Comparison of ENCODE assay signal across 25 mouse cellular contexts in the genomic region with DNA sequence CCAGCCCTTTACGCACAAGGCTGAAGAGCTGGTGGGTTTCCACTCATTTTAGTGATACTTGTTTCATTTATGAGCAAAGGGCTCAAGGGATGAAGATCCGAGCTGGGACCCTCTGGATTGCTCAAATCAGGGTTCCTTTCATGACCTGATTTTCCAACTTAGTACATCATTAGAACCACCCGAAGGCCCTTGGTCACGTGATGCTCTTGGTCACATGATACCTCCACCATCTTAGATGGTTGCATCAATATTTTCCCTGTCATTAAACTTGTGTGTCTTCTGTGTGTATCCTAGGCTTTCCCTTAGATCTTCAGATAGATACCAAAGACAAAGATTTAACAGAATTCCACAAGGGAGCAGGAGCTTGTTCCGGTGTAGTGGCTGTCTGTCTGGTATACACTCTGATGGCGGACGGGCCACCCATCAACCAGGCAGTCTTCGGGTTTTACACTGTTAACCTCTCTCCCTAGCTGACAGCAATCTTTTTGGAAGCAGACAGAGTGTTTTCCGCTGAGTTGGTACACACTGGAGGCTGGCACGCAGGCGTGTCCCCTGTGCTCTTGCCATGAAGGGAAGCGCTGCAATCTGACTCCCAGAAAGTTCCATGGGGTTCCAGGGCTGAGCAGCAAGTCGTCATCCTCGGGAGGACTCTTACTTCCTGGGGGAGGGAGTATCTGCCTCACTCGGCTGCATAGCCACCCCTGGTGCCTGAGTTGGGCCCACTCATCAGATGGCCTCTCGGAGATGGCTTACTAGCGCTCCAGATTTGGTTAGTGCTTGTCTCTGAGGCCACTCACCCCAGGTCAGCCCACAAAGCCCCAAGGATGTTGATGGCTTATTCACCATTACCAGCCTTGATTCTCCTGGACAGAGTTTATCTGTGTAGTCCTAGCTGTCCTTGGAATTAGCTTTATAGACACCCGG.
DNase-seq lines count a peak whose midpoint lies in the region; ATAC-seq and TF ChIP-seq lines count a peak whose summit lies in the region.
"Had no signal": no experiment of that assay in that cellular context is flagged by ENCODE, and none has a peak within 500 bp of the region (broad histone marks: within the 10 kb centered on the region; RNA-seq: fewer than 3 reads in every experiment).

No protein-coding gene starts in this region.

- no peak overlapping the region for H3K9ac ChIP-seq in heart, embryonic 16.5 days (ENCODE audit: low read length)
- 0 out of 2 replicates have a peak overlapping the region, but pooled peaks have one; percentile 20 for H3K9ac ChIP-seq in ES-Bruce4 (ENCODE audit: low read depth, poor library complexity, severe bottlenecking)
- H3K9ac ChIP-seq in kidney, embryonic 16.5 days (replicated peaks; ENCODE audit: low read length) = no peak overlapping the region
- H3K9ac ChIP-seq in forebrain, embryonic 14.5 days (ENCODE audit: low read length) = no peak overlapping the region
- H3K9ac ChIP-seq: embryonic facial prominence, embryonic 13.5 days; forebrain, postnatal 0 days; heart, embryonic 12.5 days; hindbrain, embryonic 15.5 days; limb, embryonic 12.5 days; neural tube, embryonic 13.5 days had no signal

- H3K9me3 ChIP-seq in heart, embryonic 16.5 days (replicated peaks; ENCODE audit: control insufficient read depth, low read length) = no peaks in the 10 kb centered on the region
- no peaks in the 10 kb centered on the region for H3K9me3 ChIP-seq in ES-Bruce4 (replicated peaks; ENCODE audit: control insufficient read depth, insufficient read depth, low read length, poor library complexity, severe bottlenecking)
- no peaks in the 10 kb centered on the region for H3K9me3 ChIP-seq in kidney, embryonic 16.5 days (ENCODE audit: low read length)
- H3K9me3 ChIP-seq in forebrain, embryonic 14.5 days (replicated peaks; ENCODE audit: control insufficient read depth, low read length) = no peaks in the 10 kb centered on the region
- H3K9me3 ChIP-seq: embryonic facial prominence, embryonic 13.5 days; forebrain, embryonic 10.5 days; heart, embryonic 12.5 days; hindbrain, embryonic 15.5 days; limb, embryonic 12.5 days; neural tube, embryonic 13.5 days had no signal

- TF ChIP-seq CTCF in ES-Bruce4 (IDR thresholded peaks at IDR 0.05; ENCODE audit: low read depth, low read length) = no peak

- H3ac ChIP-seq in myocyte (ENCODE audit: control insufficient read depth, insufficient read length) = no peak overlapping the region

- H3K27me3 ChIP-seq in heart, embryonic 16.5 days (ENCODE audit: control insufficient read depth, insufficient read depth, low read length) = no peaks in the 10 kb centered on the region
- H3K27me3 ChIP-seq in ES-Bruce4 (ENCODE audit: control insufficient read depth, insufficient read depth, low read length, poor library complexity, severe bottlenecking) (no peaks in the 10 kb centered on the region), myocyte (ENCODE audit: control insufficient read depth, insufficient read depth, insufficient read length) (no peaks in the 10 kb centered on the region)
- no peaks in the 10 kb centered on the region for H3K27me3 ChIP-seq in kidney, embryonic 16.5 days (ENCODE audit: insufficient read depth, low read length)
- no peaks in the 10 kb centered on the region for H3K27me3 ChIP-seq in forebrain, embryonic 14.5 days (replicated peaks; ENCODE audit: control insufficient read depth, insufficient read depth, low read length)
- H3K27me3 ChIP-seq: embryonic facial prominence, embryonic 13.5 days; heart, embryonic 12.5 days; hindbrain, embryonic 15.5 days; limb, embryonic 12.5 days had no signal

- peaks cover 13% of the 10 kb centered on the region for H3K4me1 ChIP-seq in heart, embryonic 16.5 days (ENCODE audit: control insufficient read depth, insufficient read depth, low read length)
- H3K4me1 ChIP-seq in ES-Bruce4 (ENCODE audit: control insufficient read depth, insufficient read depth, low read length) = peaks cover 5% of the 10 kb centered on the region
- H3K4me1 ChIP-seq in kidney, embryonic 16.5 days (ENCODE audit: insufficient read depth, low read length) = peaks cover 14% of the 10 kb centered on the region
- no peaks in the 10 kb centered on the region for H3K4me1 ChIP-seq in forebrain, embryonic 14.5 days (ENCODE audit: control insufficient read depth, insufficient read depth, low read length)
- H3K4me1 ChIP-seq: hindbrain, embryonic 15.5 days; neural tube, embryonic 13.5 days had no signal

- no peak for TF ChIP-seq EP300 in ES-Bruce4 (IDR thresholded peaks at IDR 0.05; ENCODE audit: insufficient read depth, low read depth, low read length)

- DNase-seq in heart, adult 9 months (ENCODE audit: low spot score in 2 of 2) = no peak
- DNase-seq in R1 (ENCODE audit: low read depth, low spot score) = peak; percentile 69
- no peak for DNase-seq in forebrain, embryonic 14.5 days (ENCODE audit: low spot score)
- no peak for DNase-seq in embryo, embryonic 11 days
- DNase-seq: B cell, adult 2 months; cerebellum, adult 9-10 months; cerebellum, postnatal 36 days; forebrain, postnatal 0 days; heart, postnatal 10 days; kidney, adult 11 months; kidney, postnatal 25 days; lung, postnatal 36 days had no signal

- H3K27ac ChIP-seq in heart, embryonic 16.5 days (ENCODE audit: low read length) = no peak overlapping the region
- H3K27ac ChIP-seq in ES-Bruce4 (ENCODE audit: insufficient read depth, low read length) = 0 out of 2 replicates have a peak overlapping the region, but pooled peaks have one; percentile 39
- H3K27ac ChIP-seq in kidney, embryonic 16.5 days (ENCODE audit: low read length) = no peak overlapping the region
- H3K27ac ChIP-seq in forebrain, embryonic 14.5 days (ENCODE audit: low read depth, low read length) = no peak overlapping the region
- H3K27ac ChIP-seq: embryonic facial prominence, embryonic 13.5 days; forebrain, embryonic 10.5 days; hindbrain, embryonic 15.5 days; limb, embryonic 12.5 days; neural tube, embryonic 13.5 days had no signal

- 0 out of 2 replicates have a peak, but pooled peaks have one; percentile 18 for ATAC-seq in heart, embryonic 16.5 days (replicated peaks; ENCODE audit: extremely low read depth, insufficient read depth, low FRiP score)
- no peak for ATAC-seq in kidney, embryonic 16.5 days (ENCODE audit: low FRiP score, low TSS enrichment)
- ATAC-seq in forebrain, embryonic 14.5 days = no peak
- ATAC-seq: forebrain, postnatal 0 days; inflammation-experienced regulatory T-cells, adult 6 months; midbrain, embryonic 16.5 days had no signal

- H3K79me2 ChIP-seq in myocyte (ENCODE audit: control insufficient read depth, insufficient read depth) = peaks cover 99% of the 10 kb centered on the region

- TF ChIP-seq POLR2A in ES-Bruce4 (IDR thresholded peaks at IDR 0.05; ENCODE audit: insufficient read depth, low read length) = no peak
- no peak for TF ChIP-seq POLR2A in myocyte (IDR thresholded peaks at IDR 0.05; ENCODE audit: insufficient read length, low read depth)

- H3K36me3 ChIP-seq in heart, embryonic 16.5 days (ENCODE audit: control insufficient read depth, insufficient read depth) = no peaks in the 10 kb centered on the region
- H3K36me3 ChIP-seq in ES-Bruce4 (ENCODE audit: control insufficient read depth, insufficient read depth, low read length, poor library complexity, severe bottlenecking) (no peaks in the 10 kb centered on the region), myocyte (ENCODE audit: control insufficient read depth, insufficient read depth) (peaks cover 14% of the 10 kb centered on the region)
- H3K36me3 ChIP-seq in kidney, embryonic 16.5 days (ENCODE audit: insufficient read depth, low read length) = no peaks in the 10 kb centered on the region
- no peaks in the 10 kb centered on the region for H3K36me3 ChIP-seq in forebrain, embryonic 14.5 days (ENCODE audit: control insufficient read depth, insufficient read depth, low read length)
- H3K36me3 ChIP-seq: hindbrain, embryonic 15.5 days; limb, embryonic 12.5 days; neural tube, embryonic 13.5 days had no signal

- H3K4me2 ChIP-seq in heart, embryonic 16.5 days (ENCODE audit: low read depth, low read length) = no peak overlapping the region
- H3K4me2 ChIP-seq in myocyte (ENCODE audit: low read depth) = no peak overlapping the region
- no peak overlapping the region for H3K4me2 ChIP-seq in kidney, embryonic 16.5 days (replicated peaks; ENCODE audit: low read depth, low read length)
- no peak overlapping the region for H3K4me2 ChIP-seq in forebrain, embryonic 14.5 days (ENCODE audit: low read length)
- H3K4me2 ChIP-seq: embryonic facial prominence, embryonic 13.5 days; heart, embryonic 12.5 days; hindbrain, embryonic 15.5 days; limb, embryonic 12.5 days; midbrain, embryonic 11.5 days; neural tube, embryonic 13.5 days had no signal

- no peak overlapping the region for H3K4me3 ChIP-seq in heart, embryonic 16.5 days (ENCODE audit: low read length)
- H3K4me3 ChIP-seq in ES-Bruce4 (ENCODE audit: low read depth, low read length) (peak overlapping the region; percentile 21), myocyte (no peak overlapping the region)
- H3K4me3 ChIP-seq in kidney, embryonic 16.5 days (ENCODE audit: low read length) = no peak overlapping the region
- no peak overlapping the region for H3K4me3 ChIP-seq in forebrain, embryonic 14.5 days (ENCODE audit: low read depth, low read length)
- H3K4me3 ChIP-seq: embryonic facial prominence, embryonic 13.5 days; forebrain, embryonic 10.5 days; heart, embryonic 12.5 days; hindbrain, embryonic 15.5 days; limb, embryonic 12.5 days; neural tube, embryonic 13.5 days had no signal

- WGBS in heart, embryonic 16.5 days = 84% methylated on average over 18 of the region's 18 CpGs
- WGBS in kidney, embryonic 16.5 days = 84% methylated on average over 18 of the region's 18 CpGs
- 93% methylated on average over 18 of the region's 18 CpGs for whole genome bisulfite sequencing in forebrain, embryonic 14.5 days

TF ChIP-seq in myocyte, 11 proteins besides CTCF, POLR2A, EP300 and RAD21:
- TF ChIP-seq E2F4 (IDR thresholded peaks at IDR 0.05; ENCODE audit: insufficient read depth) (no peak), USF1 (IDR thresholded peaks at IDR 0.05; ENCODE audit: low read depth) (peak; percentile 32)
